Mouse (Mus musculus) urinary bladder, postnatal 4 days (tissue): ENCODE measurements around the gene Cyp4a32.

ENCODE experiments used
- DNase-seq, 2 experiments: peaks; one replicate each; pipeline ENCODE4 v3.0.0; 2021 to 2022; ENCODE audit warnings: low spot score in 2 of 2

Cyp4a32 gene

GRCm38 (mm10) chr4:115657104-115657866 lies 56.5 kb downstream of the Cyp4a32 start:
- DNase-seq = no peak

- DNase-seq = no peak
Measured at GRCm38 (mm10) chr4:115657867-115658249, 57.1 kb downstream of the Cyp4a32 start.

DNA sequence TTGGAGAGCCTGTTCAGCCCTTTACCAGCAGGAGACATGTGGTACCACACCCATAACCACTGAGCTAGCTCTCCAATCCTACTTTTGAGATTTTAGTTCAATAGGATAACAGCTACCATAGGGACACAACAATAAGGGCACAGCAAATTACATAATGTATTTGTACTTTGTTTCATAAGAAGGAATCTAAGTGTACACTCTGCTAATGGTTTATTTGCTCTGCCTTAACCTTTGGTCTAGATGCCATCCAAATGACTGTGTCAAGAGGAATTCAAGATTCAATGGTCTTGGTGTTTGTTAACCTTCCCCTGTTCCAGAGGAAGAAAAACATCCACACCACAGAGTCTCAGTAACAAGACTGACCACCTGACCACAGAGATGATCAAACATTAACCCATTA lies 58.4 kb downstream of the Cyp4a32 start:
- DNase-seq = no peak
